Mouse (Mus musculus) midbrain, embryonic 10.5 days (tissue): ENCODE data around the gene Parp16. TPM values are rescaled to one million over a fixed set of nuclear protein-coding genes. Genes with fewer than 3 reads are reported as not detected.

ENCODE experiments used
- DNase-seq: peaks from one replicate; pipeline ENCODE4 v3.0.0-alpha.2; 2017; ENCODE audit warnings: low spot score
- H3K27ac ChIP-seq: fragments of 300-500 bp; sonication (generic); replicated peaks from 2 replicates; pipeline ENCODE4 v1.5.1; 2016; ENCODE audit warnings: mild to moderate bottlenecking
- H3K27me3 ChIP-seq: fragments of 300-500 bp; sonication (generic); 2 replicates; pipeline ENCODE4 v1.6.1; 2016; ENCODE audit warnings: low read depth, mild to moderate bottlenecking; ENCODE audit not compliant: poor library complexity, severe bottlenecking
- H3K36me3 ChIP-seq: fragments of 300-500 bp; sonication (generic); 2 replicates; pipeline ENCODE4 v1.6.1; 2016; ENCODE audit warnings: mild to moderate bottlenecking, moderate library complexity
- H3K4me1 ChIP-seq: fragments of 300-500 bp; sonication (generic); 2 replicates; pipeline ENCODE4 v1.6.1; 2016
- H3K4me3 ChIP-seq: fragments of 300-500 bp; sonication (generic); 2 replicates; pipeline ENCODE4 v1.5.1; 2016; ENCODE audit warnings: mild to moderate bottlenecking, moderate library complexity
- H3K9me3 ChIP-seq: fragments of 300-500 bp; sonication (generic); replicated peaks from 2 replicates; pipeline ENCODE4 v1.6.1; 2016; ENCODE audit warnings: mild to moderate bottlenecking
- WGBS: fragments of 180-500 bp; shearing (Covaris S2); methylation state at CpG from one replicate; pipeline ENCODE4 v1.1.7; 2016; 5-methylcytosine and 5-hydroxymethylcytosine counted together
- polyA plus RNA-seq: library from polyadenylated mRNA; unstranded; fragments of >200 nt; fragmentation: Nextera tagmentation; extraction: Ambion mirVana; gene quantifications from 2 replicates; pipeline ENCODE4 v1.2.1, GENCODE M21; 2016

The Parp16 gene
- 7.2 and 7.9 TPM in 2 replicates for polyA plus RNA-seq

DNA sequence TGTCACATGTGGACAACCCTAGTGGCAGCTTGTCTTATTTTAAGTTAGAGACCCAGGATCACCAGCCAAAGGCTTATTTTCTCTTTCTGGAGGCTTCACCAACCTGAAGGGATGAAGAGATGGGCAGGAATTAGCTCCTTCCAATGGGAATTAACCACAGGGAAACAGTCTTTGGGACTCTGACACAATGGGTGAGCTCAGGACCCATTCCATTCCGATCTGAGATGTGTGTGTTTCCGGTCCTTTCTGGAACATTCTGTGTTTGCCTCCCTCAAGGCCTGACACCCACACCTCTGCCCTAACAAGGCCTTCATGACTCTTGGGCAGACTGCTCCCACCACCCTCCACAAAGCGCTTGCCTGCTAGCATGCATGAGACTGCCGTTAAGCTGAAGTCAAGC is at the start of gene Parp16:
TSS of gene Parp16 (plus strand) at position 301 of the 400 bp plus-strand sequence.
- peaks cover 85% of the 10 kb centered on the region for H3K4me1 ChIP-seq
- WGBS, result 88% methylated on average over 4 of the region's 4 CpGs
- no peaks in the 10 kb centered on the region for H3K27me3 ChIP-seq
- no peaks in the 10 kb centered on the region for H3K9me3 ChIP-seq
- 0 out of 2 replicates have a peak within 1 kb of the TSS, but pooled peaks have one; percentile 7 for H3K4me3 ChIP-seq
- DNase-seq, result no peak
- H3K36me3 ChIP-seq, result no peaks in the 10 kb centered on the region
- peak within 1 kb of the TSS; percentile 90 for H3K27ac ChIP-seq

DNA sequence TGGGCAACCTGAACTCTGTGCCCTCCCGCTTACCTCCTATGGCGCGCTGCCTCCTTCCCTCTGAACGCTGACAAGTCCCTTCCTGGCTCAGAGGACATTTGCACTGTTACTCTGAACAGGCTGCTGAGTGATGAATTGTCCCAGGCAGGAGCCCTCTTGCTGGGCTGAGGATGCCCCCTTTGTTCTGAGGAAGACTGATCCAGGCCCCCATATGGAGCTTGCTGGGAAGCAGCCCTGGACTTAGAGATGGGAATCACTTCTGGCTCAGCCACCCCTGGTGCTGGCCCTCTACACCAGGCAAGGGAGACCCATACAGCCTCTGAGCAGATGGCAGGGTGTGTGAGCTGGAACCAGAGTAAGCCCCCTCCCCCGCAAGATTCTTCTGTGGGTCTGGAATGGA is 49.2 kb upstream of the Parp16 start:
- Histone ChIP-seq H3K27ac (peak overlapping the region; percentile 80), H3K4me3 (peak overlapping the region; percentile 100), H3K4me1 (peaks cover 97% of the 10 kb centered on the region), H3K27me3 (no peaks in the 10 kb centered on the region), H3K9me3 (no peaks in the 10 kb centered on the region), H3K36me3 (peaks cover 90% of the 10 kb centered on the region)
- WGBS, result 52% methylated on average over 5 of the region's 5 CpGs
- DNase-seq, result no peak

DNA sequence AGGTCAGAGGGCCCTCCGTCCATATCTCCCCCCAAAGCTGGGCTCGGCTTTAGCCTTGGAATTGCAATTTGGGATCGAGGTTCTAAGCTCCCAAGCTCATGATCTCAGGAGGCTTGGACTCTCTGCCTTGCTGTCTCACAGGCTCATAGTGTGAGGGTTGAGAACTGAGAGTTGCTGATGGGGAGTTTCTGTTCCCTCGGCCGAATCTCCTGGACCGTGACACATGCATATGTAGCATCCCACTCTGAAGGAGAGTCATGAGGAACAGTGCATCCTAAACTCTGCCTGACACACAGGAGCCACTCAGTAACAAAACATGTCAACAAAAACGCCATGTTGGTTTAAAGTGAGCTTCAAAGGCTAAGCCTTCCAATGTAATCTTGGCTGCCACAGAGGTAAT is 46.6 kb upstream of the Parp16 start:
- 80% methylated on average over 7 of the region's 7 CpGs for WGBS
- peaks cover 91% of the 10 kb centered on the region for H3K36me3 ChIP-seq
- no peaks in the 10 kb centered on the region for H3K27me3 ChIP-seq
- no peak for DNase-seq
- H3K27ac ChIP-seq, result peak overlapping the region; percentile 91
- H3K4me3 ChIP-seq, result 0 out of 2 replicates have a peak overlapping the region, but pooled peaks have one; percentile 23
- H3K9me3 ChIP-seq, result no peaks in the 10 kb centered on the region
- peaks cover 99% of the 10 kb centered on the region for H3K4me1 ChIP-seq

DNA sequence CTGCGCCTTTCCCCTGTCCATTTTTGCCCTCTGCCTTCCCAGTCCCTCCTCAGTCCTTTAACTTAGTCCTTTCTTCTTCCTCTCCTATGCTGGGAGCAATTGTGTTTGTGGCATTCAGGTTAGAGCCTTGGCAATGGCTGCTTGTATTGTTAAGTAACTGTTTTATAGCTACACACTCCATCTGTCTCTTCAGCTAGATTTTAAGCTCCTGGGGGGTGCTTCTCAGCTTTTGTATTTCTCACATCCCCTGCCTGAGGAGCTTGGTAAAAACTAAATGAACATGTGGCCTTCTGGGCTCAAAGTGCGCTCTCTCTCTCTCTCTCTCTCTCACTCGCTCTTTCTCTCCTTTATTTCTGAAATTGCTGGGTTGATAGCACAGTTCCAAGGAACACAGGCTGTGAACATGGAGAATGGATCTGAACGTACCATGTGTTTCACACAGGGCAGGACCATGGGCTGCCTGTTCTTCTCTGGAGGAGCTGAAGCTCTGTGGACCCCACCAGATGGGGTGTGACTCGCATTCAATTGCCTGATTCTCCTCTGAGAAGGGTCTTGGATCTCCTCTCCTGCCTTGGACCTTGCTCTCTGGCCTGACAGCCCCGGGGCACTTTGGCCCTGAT is 42.3 kb upstream of the Parp16 start:
- H3K4me1 ChIP-seq, result peaks cover 99% of the 10 kb centered on the region
- peaks cover 90% of the 10 kb centered on the region for H3K36me3 ChIP-seq

DNA sequence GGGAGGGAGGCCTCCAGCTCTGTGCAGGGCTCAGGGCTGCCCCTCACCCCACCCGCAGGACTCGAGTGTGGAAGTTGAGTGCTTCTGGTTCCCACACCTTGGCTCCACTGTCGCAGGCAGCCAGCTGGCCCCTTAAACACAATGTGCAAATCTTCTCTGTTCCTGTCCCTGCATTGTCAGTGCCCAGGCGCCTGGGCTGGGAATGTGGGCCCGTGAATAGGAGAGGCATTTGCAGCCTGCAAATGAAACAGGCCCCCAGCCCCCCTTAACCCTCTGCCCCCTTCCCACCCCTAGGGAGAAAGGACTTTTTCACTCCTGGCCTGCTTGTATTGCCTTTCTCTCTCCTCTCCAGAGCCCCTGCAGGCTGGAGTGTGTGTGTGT is 41.8 kb upstream of the Parp16 start:
- peaks cover 90% of the 10 kb centered on the region for H3K36me3 ChIP-seq
- H3K4me3 ChIP-seq, result peak overlapping the region; percentile 32
- H3K9me3 ChIP-seq, result no peaks in the 10 kb centered on the region
- no peaks in the 10 kb centered on the region for H3K27me3 ChIP-seq
- H3K27ac ChIP-seq, result peak overlapping the region; percentile 91
- peaks cover 99% of the 10 kb centered on the region for H3K4me1 ChIP-seq
- DNase-seq, result peak; percentile 84
- 7% methylated on average over 5 of the region's 5 CpGs for WGBS

More for the DNA sequence above, 42.3 kb upstream of the Parp16 start:
- Histone ChIP-seq H3K4me3 (peak overlapping the region; percentile 32), H3K27ac (peak overlapping the region; percentile 91), H3K9me3 (no peaks in the 10 kb centered on the region), H3K27me3 (no peaks in the 10 kb centered on the region)
- DNase-seq, result no peak
- 35% methylated on average over 6 of the region's 6 CpGs for WGBS

DNA sequence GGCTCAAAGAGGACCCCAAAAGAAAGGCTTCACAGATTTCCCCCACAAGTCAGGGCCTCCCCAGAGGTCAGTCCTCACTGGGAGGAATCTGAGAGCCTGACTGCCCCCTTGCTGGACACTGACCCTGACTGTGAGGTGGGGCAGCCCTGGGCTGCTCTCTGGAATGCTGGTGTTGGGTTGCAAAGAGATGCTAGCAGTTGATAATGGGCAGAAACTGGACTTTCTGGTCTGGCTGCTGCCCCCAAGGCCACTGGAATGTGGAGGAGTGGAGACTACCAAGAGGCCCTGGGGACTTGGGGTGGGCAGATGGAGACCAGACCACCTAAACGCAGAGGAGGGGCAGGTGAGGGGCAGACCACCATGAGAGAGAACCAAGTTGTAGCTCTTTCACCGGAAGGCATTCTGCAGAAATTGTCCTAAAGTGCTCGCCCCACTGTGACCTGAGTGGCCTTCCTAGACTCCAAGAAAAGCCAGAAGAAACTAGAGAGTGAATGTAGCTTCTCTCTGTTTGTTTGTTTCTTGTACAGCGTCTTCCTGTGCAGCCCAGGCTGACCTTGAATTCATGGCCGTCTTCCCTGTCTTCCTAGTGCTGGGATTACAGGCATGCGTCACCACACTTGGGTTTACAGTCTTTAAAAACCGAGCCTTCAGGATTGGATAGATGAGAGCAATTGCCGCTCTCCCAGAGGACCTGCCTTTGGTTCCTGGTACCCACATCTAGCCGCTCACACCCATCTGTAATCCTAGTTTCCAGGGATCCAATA is 40.3 kb upstream of the Parp16 start:
- peak overlapping the region; percentile 91 for H3K27ac ChIP-seq
- peaks cover 88% of the 10 kb centered on the region for H3K36me3 ChIP-seq
- no peaks in the 10 kb centered on the region for H3K9me3 ChIP-seq
- peak; percentile 43 for DNase-seq
- 66% methylated on average over 9 of the region's 9 CpGs for WGBS
- H3K4me1 ChIP-seq, result peaks cover 99% of the 10 kb centered on the region
- H3K4me3 ChIP-seq, result peak overlapping the region; percentile 32
- no peaks in the 10 kb centered on the region for H3K27me3 ChIP-seq

DNA sequence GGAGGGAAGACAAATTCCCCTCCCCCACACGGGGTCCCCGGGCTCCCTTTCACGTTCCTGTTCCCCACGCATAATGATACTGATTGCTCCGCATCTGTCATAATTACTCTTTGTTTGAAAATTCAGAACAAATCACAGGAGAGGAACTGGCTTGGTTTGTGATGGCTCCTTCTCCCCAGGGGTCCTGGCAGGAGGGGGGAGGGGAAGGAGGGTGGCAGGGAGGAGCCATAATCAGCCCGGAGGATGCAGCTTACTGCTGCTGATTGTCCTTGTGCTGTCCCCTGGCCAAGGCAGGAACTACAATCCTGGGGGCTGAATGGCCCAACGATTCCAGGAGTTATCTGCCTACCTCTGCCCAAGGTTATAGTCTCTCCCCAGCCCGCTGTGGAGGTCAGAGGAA is 38.5 kb upstream of the Parp16 start:
- H3K27ac ChIP-seq, result peak overlapping the region; percentile 91
- H3K4me1 ChIP-seq, result peaks cover 100% of the 10 kb centered on the region
- peak; percentile 51 for DNase-seq
- H3K36me3 ChIP-seq, result peaks cover 80% of the 10 kb centered on the region
- no peaks in the 10 kb centered on the region for H3K9me3 ChIP-seq
- no peaks in the 10 kb centered on the region for H3K27me3 ChIP-seq
- whole genome bisulfite sequencing, result 10% methylated on average over 8 of the region's 8 CpGs
- H3K4me3 ChIP-seq, result peak overlapping the region; percentile 34

DNA sequence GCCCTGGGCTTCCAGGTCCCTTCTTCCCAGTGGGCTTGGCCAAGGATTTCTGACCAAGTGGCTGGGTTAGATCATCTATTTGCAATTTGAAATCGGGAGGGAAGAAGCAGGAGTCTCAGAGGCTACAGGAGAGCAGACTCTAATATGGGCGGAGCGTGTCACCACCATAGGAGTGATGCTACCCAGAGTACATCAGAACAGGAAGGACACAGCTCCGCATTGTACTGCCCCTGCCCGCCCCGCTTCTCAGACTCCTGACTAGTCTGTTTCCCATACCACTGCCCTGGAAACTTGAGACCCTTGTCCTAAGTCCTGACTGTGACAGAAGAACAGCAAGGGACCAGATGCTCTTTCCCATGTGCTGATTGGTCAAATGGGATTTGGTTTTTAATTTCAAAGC is 37.5 kb upstream of the Parp16 start:
- H3K36me3 ChIP-seq, result peaks cover 71% of the 10 kb centered on the region

DNA sequence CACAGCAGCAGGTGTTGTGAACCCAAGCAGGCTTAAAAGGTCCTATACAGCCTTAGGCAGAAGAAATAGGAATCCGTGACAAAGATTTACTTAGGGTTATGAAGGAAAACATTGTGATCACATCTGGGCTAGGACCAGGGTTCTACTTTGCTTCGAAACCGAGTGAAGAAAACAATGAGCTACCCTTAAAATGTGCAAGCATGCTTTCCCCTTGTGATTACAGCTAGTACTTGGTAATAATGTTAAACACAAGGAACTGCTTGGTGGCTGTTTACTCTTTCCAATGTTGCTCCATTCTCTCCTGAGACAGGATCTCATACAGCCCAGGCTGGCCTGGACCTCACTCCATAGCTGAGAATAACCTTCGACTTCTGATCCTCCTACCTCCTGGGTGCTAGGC is 34.0 kb upstream of the Parp16 start:
- H3K27me3 ChIP-seq, result no peaks in the 10 kb centered on the region
- peak overlapping the region; percentile 94 for H3K27ac ChIP-seq
- 6% methylated on average over 4 of the region's 4 CpGs for WGBS
- peaks cover 100% of the 10 kb centered on the region for H3K4me1 ChIP-seq
- H3K4me3 ChIP-seq, result peak overlapping the region; percentile 50
- DNase-seq, result no peak
- H3K9me3 ChIP-seq, result no peaks in the 10 kb centered on the region
- H3K36me3 ChIP-seq, result peaks cover 65% of the 10 kb centered on the region

More for the DNA sequence above, 37.5 kb upstream of the Parp16 start:
- 31% methylated on average over 6 of the region's 6 CpGs for WGBS
- no peaks in the 10 kb centered on the region for H3K9me3 ChIP-seq
- no peaks in the 10 kb centered on the region for H3K27me3 ChIP-seq
- H3K4me1 ChIP-seq, result peaks cover 100% of the 10 kb centered on the region
- H3K27ac ChIP-seq, result peak overlapping the region; percentile 91
- DNase-seq, result no peak
- H3K4me3 ChIP-seq, result peak overlapping the region; percentile 34; the same call in 1 of the 2 replicates

DNA sequence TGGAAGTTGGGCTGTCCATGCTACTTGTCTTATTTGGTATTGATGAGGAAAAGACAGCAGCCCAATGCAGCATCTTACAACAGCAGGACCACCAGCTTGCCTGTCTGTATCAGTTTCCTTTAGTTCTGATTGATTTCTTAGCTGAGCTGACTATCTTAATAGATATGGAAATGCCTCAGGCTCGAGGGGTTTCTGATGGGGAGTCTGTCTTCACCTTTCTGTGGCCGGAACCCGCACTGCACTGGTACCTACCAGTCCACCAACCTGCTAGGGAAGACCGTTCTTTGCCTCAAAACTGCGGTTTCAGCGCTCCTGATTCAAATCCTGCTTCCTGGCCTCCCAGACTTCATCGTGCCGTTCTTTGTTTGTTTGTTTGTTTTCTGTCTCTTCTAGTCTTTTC is 33.3 kb upstream of the Parp16 start:
- H3K4me3 ChIP-seq, result peak overlapping the region; percentile 50
- no peaks in the 10 kb centered on the region for H3K9me3 ChIP-seq
- WGBS, result 4% methylated on average over 8 of the region's 8 CpGs
- peaks cover 100% of the 10 kb centered on the region for H3K4me1 ChIP-seq
- DNase-seq, result peak; percentile 51
- H3K36me3 ChIP-seq, result peaks cover 65% of the 10 kb centered on the region
- peak overlapping the region; percentile 94 for H3K27ac ChIP-seq
- no peaks in the 10 kb centered on the region for H3K27me3 ChIP-seq

DNA sequence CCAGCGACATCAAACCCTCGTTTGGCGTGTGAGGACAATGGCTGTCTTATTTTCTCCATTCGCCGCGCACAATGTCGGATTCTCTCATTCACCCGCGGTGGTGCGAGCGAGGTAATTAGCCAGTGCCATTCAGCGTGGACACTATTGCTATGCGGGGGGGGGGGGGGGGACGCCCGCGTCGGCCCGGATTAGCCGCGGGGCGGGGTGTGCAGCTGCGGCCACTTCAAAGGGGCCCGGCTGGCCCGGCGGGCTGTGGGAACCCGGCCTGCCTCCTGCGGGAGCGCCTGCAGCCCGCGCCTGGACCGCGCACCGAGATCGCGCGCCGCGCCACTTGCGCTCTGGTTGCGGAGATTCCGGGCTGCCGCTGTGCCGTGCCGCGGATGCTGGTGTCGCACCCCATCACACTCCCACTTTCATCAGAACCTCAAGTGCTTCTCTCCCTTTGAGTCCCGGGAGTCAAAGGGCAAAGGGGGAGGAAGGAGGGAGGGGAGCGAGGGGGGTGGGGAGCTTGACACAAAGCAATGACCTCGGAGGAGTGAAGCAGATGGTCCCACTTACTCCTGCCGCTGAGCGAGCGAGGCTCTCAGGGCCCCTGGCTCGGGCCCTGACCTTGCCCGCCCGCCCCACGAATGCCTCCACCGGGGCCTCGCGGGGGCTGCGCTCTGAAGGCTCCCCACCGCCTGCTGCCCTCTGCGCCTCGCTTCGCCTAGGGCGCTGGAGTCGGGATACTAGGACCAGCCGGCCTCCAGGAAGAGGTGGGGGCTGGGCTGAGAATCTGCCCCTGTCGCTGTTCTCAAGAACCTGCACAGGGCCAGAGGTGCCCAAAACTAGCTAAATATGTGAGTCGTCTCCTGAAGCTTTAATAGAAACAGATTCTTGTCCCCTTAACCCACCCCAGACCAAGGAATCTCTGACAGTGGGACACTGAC is 32.2 kb upstream of the Parp16 start:
- Histone ChIP-seq H3K36me3 (peaks cover 58% of the 10 kb centered on the region), H3K9me3 (no peaks in the 10 kb centered on the region), H3K27ac (peak overlapping the region; percentile 94), H3K4me1 (peaks cover 100% of the 10 kb centered on the region), H3K4me3 (peak overlapping the region; percentile 50), H3K27me3 (no peaks in the 10 kb centered on the region)
- DNase-seq, result peak; percentile 95
- under 1% methylated on average over 57 of the region's 69 CpGs for WGBS

DNA sequence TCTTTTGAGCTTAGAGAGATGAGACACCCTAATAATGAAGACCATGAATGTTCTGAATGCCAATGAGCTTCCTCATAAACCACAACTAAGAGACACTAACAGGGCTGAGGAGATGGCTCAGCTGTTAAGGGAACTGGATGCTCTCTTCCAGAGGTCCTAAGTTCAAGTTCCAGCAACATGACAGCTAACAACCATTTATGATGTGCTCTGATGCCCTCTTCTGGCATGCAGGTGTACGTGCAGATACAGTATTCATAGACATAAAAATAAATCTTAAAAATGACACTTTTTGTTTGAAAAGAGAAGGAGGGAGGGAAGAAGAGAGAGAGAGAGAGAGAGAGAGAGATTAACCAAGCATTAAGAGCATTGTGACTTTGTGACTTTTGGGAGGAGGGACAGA is 30.3 kb upstream of the Parp16 start:
- no peak for DNase-seq
- H3K4me3 ChIP-seq, result no peak overlapping the region
- peaks cover 100% of the 10 kb centered on the region for H3K4me1 ChIP-seq
- 26% methylated on average over 1 of the region's 1 CpGs for WGBS
- H3K27me3 ChIP-seq, result no peaks in the 10 kb centered on the region
- no peaks in the 10 kb centered on the region for H3K9me3 ChIP-seq
- peaks cover 56% of the 10 kb centered on the region for H3K36me3 ChIP-seq
- peak overlapping the region; percentile 86 for H3K27ac ChIP-seq
